Mouse (Mus musculus) midbrain, embryonic 14.5 days (tissue): Measurements from ENCODE around the gene Scn11a. TPM values are rescaled to one million over a fixed set of nuclear protein-coding genes. Genes with fewer than 3 reads are reported as not detected.

Experiments
- ATAC-seq: fragments of 200-750 bp; cut with Nextera tagmentation; 2 replicates; pipeline ENCODE4 v1.8.0; 2017; ENCODE audit warnings: moderate number of reproducible peaks, moderate library complexity; ENCODE audit not compliant: low FRiP score, low TSS enrichment
- DNase-seq: peaks from one replicate; pipeline ENCODE4 v3.0.0-alpha.2; 2015
- H3K27ac ChIP-seq: fragments of 300-500 bp; sonication (generic); replicated peaks from 2 replicates; pipeline ENCODE4 v1.5.1; 2014; ENCODE audit warnings: mild to moderate bottlenecking, low read depth, low read length, moderate library complexity
- H3K27me3 ChIP-seq: fragments of 300-500 bp; sonication (generic); 2 replicates; pipeline ENCODE4 v1.6.1; 2014; ENCODE audit warnings: low read length, control low read depth, mixed read lengths; ENCODE audit not compliant: control insufficient read depth, insufficient read depth
- H3K36me3 ChIP-seq: fragments of 300-500 bp; sonication (generic); 2 replicates; pipeline ENCODE4 v1.6.1; 2014; ENCODE audit warnings: low read length, control low read depth; ENCODE audit not compliant: control insufficient read depth, insufficient read depth
- H3K4me1 ChIP-seq: fragments of 300-500 bp; sonication (generic); 2 replicates; pipeline ENCODE4 v1.6.1; 2014; ENCODE audit warnings: mild to moderate bottlenecking, antibody characterized with exemption, low read length, control low read depth; ENCODE audit not compliant: control insufficient read depth, insufficient read depth
- H3K4me2 ChIP-seq: fragments of 300-500 bp; sonication (generic); 2 replicates; pipeline ENCODE4 v1.6.1; 2014; ENCODE audit warnings: mild to moderate bottlenecking, low read length, moderate library complexity
- H3K4me3 ChIP-seq: fragments of 300-500 bp; sonication (generic); replicated peaks from 2 replicates; pipeline ENCODE4 v1.5.1; 2014; ENCODE audit warnings: low read depth, low read length
- H3K9ac ChIP-seq: fragments of 300-500 bp; sonication (generic); replicated peaks from 2 replicates; pipeline ENCODE4 v1.6.1; 2014; ENCODE audit warnings: mild to moderate bottlenecking, low read length, moderate library complexity
- H3K9me3 ChIP-seq: fragments of 300-500 bp; sonication (generic); 2 replicates; pipeline ENCODE4 v1.6.1; 2016; ENCODE audit warnings: low read length, control low read depth, mixed read lengths; ENCODE audit not compliant: control insufficient read depth
- WGBS: fragments of 180-500 bp; shearing (Covaris S2); extraction: QIAGEN DNeasy Blood & Tissue Kit; methylation state at CpG from one replicate; pipeline ENCODE4 v1.1.7; 2014; 5-methylcytosine and 5-hydroxymethylcytosine counted together
- polyA plus RNA-seq: library from polyadenylated mRNA; unstranded; fragments of >200 nt; fragmentation: Nextera tagmentation; extraction: Ambion mirVana; gene quantifications from 2 replicates; pipeline ENCODE4 v1.2.1, GENCODE M21; 2014

Gene Scn11a
- polyA plus RNA-seq, 1 experiment from 2014 or later = 0.29 TPM

GRCm38 (mm10) chr9:119843549-119843948 lies 18.3 kb upstream of the Scn11a start:
- no peaks in the 10 kb centered on the region for H3K27me3 ChIP-seq
- H3K27ac ChIP-seq = no peak overlapping the region
- no peaks in the 10 kb centered on the region for H3K36me3 ChIP-seq
- H3K9me3 ChIP-seq = no peaks in the 10 kb centered on the region
- ATAC-seq = no peak
- peaks cover 10% of the 10 kb centered on the region; the same call in 1 of the 2 replicates for H3K4me1 ChIP-seq
- DNase-seq = no peak
- no peak overlapping the region for H3K4me3 ChIP-seq
- 93% methylated on average over 4 of the region's 4 CpGs for WGBS
- H3K4me2 ChIP-seq = no peak overlapping the region
- no peak overlapping the region for H3K9ac ChIP-seq

GRCm38 (mm10) chr9:119842541-119843169 lies 17.4 kb upstream of the Scn11a start:
- Histone ChIP-seq H3K4me3 (no peak overlapping the region), H3K27ac (no peak overlapping the region), H3K4me1 (peaks cover 10% of the 10 kb centered on the region; the same call in 1 of the 2 replicates), H3K27me3 (no peaks in the 10 kb centered on the region), H3K36me3 (no peaks in the 10 kb centered on the region), H3K9ac (no peak overlapping the region), H3K4me2 (no peak overlapping the region), H3K9me3 (no peaks in the 10 kb centered on the region)
- ATAC-seq (no peak), DNase-seq (no peak)
- 9% methylated on average over 4 of the region's 4 CpGs for WGBS

GRCm38 (mm10) chr9:119842091-119842490 lies 16.8 kb upstream of the Scn11a start:
- Histone ChIP-seq H3K36me3 (no peaks in the 10 kb centered on the region), H3K4me3 (no peak overlapping the region), H3K9ac (no peak overlapping the region), H3K27ac (no peak overlapping the region), H3K9me3 (no peaks in the 10 kb centered on the region), H3K4me1 (peaks cover 10% of the 10 kb centered on the region; the same call in 1 of the 2 replicates), H3K4me2 (no peak overlapping the region), H3K27me3 (no peaks in the 10 kb centered on the region)
- DNase-seq = no peak
- ATAC-seq = no peak
- 14% methylated on average over 6 of the region's 6 CpGs for WGBS

- DNase-seq (no peak), ATAC-seq (no peak)
- Histone ChIP-seq H3K4me2 (no peak overlapping the region), H3K4me3 (no peak overlapping the region), H3K4me1 (peaks cover 10% of the 10 kb centered on the region; the same call in 1 of the 2 replicates), H3K9ac (no peak overlapping the region), H3K9me3 (no peaks in the 10 kb centered on the region), H3K27ac (no peak overlapping the region), H3K27me3 (no peaks in the 10 kb centered on the region), H3K36me3 (no peaks in the 10 kb centered on the region)
- 84% methylated on average over 6 of the region's 6 CpGs for WGBS
Measured at GRCm38 (mm10) chr9:119841159-119841558, 15.9 kb upstream of the Scn11a start.

- no peak overlapping the region for H3K27ac ChIP-seq
- ATAC-seq = no peak
- 38% methylated on average over 9 of the region's 9 CpGs for WGBS
Measured at GRCm38 (mm10) chr9:119835581-119836125, 10.4 kb upstream of the Scn11a start.

GRCm38 (mm10) chr9:119831001-119831400 lies 5.7 kb upstream of the Scn11a start:
- DNase-seq = peak; percentile 57
- no peaks in the 10 kb centered on the region for H3K4me1 ChIP-seq
- no peak overlapping the region for H3K9ac ChIP-seq
- H3K4me3 ChIP-seq = no peak overlapping the region
- no peak overlapping the region for H3K4me2 ChIP-seq
- WGBS = 54% methylated on average over 2 of the region's 2 CpGs
- no peaks in the 10 kb centered on the region for H3K27me3 ChIP-seq
- no peak for ATAC-seq
- no peak overlapping the region for H3K27ac ChIP-seq
- H3K36me3 ChIP-seq = no peaks in the 10 kb centered on the region
- H3K9me3 ChIP-seq = no peaks in the 10 kb centered on the region

More at GRCm38 (mm10) chr9:119835581-119836125, 10.4 kb upstream of the Scn11a start:
- no peaks in the 10 kb centered on the region for H3K36me3 ChIP-seq
- 0 out of 2 replicates have a peak, but pooled peaks cover 4% of the 10 kb centered on the region for H3K4me1 ChIP-seq
- DNase-seq = no peak
- no peak overlapping the region for H3K4me3 ChIP-seq
- H3K9ac ChIP-seq = no peak overlapping the region
- H3K4me2 ChIP-seq = no peak overlapping the region
- H3K27me3 ChIP-seq = no peaks in the 10 kb centered on the region
- H3K9me3 ChIP-seq = no peaks in the 10 kb centered on the region

GRCm38 (mm10) chr9:119823722-119824121 lies 1.5 kb downstream of the Scn11a start:
- WGBS = 90% methylated on average over 9 of the region's 9 CpGs
- H3K9ac ChIP-seq = no peak overlapping the region
- no peak overlapping the region for H3K4me2 ChIP-seq
- H3K4me3 ChIP-seq = no peak overlapping the region
- DNase-seq (no peak), ATAC-seq (no peak)
- H3K27me3 ChIP-seq = no peaks in the 10 kb centered on the region
- no peak overlapping the region for H3K27ac ChIP-seq
- H3K9me3 ChIP-seq = no peaks in the 10 kb centered on the region
- H3K36me3 ChIP-seq = no peaks in the 10 kb centered on the region
- H3K4me1 ChIP-seq = no peaks in the 10 kb centered on the region

- Histone ChIP-seq H3K9ac (no peak overlapping the region), H3K4me1 (no peaks in the 10 kb centered on the region), H3K9me3 (0 out of 2 replicates have a peak, but pooled peaks cover 4% of the 10 kb centered on the region), H3K36me3 (no peaks in the 10 kb centered on the region), H3K27me3 (no peaks in the 10 kb centered on the region), H3K4me3 (no peak overlapping the region), H3K27ac (no peak overlapping the region), H3K4me2 (no peak overlapping the region)
- DNase-seq (no peak), ATAC-seq (no peak)
- 95% methylated on average over 5 of the region's 5 CpGs for WGBS
Measured at GRCm38 (mm10) chr9:119813631-119814030, 11.6 kb downstream of the Scn11a start.

GRCm38 (mm10) chr9:119806491-119806890 lies 18.8 kb downstream of the Scn11a start:
- Histone ChIP-seq H3K4me3 (no peak overlapping the region), H3K9me3 (no peaks in the 10 kb centered on the region), H3K36me3 (no peaks in the 10 kb centered on the region), H3K27ac (no peak overlapping the region), H3K4me1 (peaks cover 25% of the 10 kb centered on the region), H3K4me2 (no peak overlapping the region), H3K9ac (no peak overlapping the region), H3K27me3 (no peaks in the 10 kb centered on the region)
- no peak for DNase-seq
- no peak for ATAC-seq
- WGBS = 86% methylated on average over 2 of the region's 2 CpGs
